Mouse (Mus musculus): ENCODE measurements around the gene Slc26a6. TPM values are rescaled to one million over a fixed set of nuclear protein-coding genes. Genes with fewer than 3 reads are reported as not detected.

Gene Slc26a6
- polyA plus RNA-seq, 1 experiment = 10.1 TPM

- TF ChIP-seq CTCF (IDR thresholded peaks at IDR 0.05; ENCODE audit: borderline replicate concordance, insufficient read depth, low read length) (no peak), POLR2A (IDR thresholded peaks at IDR 0.05; ENCODE audit: low read depth, low read length) (no peak)
- Histone ChIP-seq H3K4me1 (ENCODE audit: control insufficient read depth, insufficient read depth, low read length) (peaks cover 24% of the 10 kb centered on the region), H3K4me3 (ENCODE audit: insufficient read depth, low read length) (no peak overlapping the region), H3K27ac (ENCODE audit: insufficient read depth, low read length) (peak overlapping the region; percentile 95)
Measured at GRCm38 (mm10) chr9:108949231-108949966, 96.3 kb downstream of the Slc26a6 start.

GRCm38 (mm10) chr9:108949967-108950728 lies 97.1 kb downstream of the Slc26a6 start:
- H3K4me3 ChIP-seq (ENCODE audit: insufficient read depth, low read length) = no peak overlapping the region
- TF ChIP-seq CTCF (IDR thresholded peaks at IDR 0.05; ENCODE audit: borderline replicate concordance, insufficient read depth, low read length) (no peak), POLR2A (IDR thresholded peaks at IDR 0.05; ENCODE audit: low read depth, low read length) (no peak)
- peaks cover 24% of the 10 kb centered on the region for H3K4me1 ChIP-seq (ENCODE audit: control insufficient read depth, insufficient read depth, low read length)
- peak overlapping the region; percentile 95 for H3K27ac ChIP-seq (ENCODE audit: insufficient read depth, low read length)

GRCm38 (mm10) chr9:108953081-108953636 lies 100.1 kb downstream of the Slc26a6 start, which contains the start of gene Col7a1:
Gene Col7a1 (plus strand): TSS chr9:108953586.
- peaks cover 26% of the 10 kb centered on the region for H3K4me1 ChIP-seq (ENCODE audit: control insufficient read depth, insufficient read depth, low read length)
- peak; percentile 85; the same call in 1 of the 2 replicates for TF ChIP-seq POLR2A (IDR thresholded peaks at IDR 0.05; ENCODE audit: low read depth, low read length)
- TF ChIP-seq CTCF (IDR thresholded peaks at IDR 0.05; ENCODE audit: borderline replicate concordance, insufficient read depth, low read length) = no peak
- peak within 1 kb of the TSS; percentile 62 for H3K4me3 ChIP-seq (ENCODE audit: insufficient read depth, low read length)
- peak within 1 kb of the TSS; percentile 44 for H3K27ac ChIP-seq (ENCODE audit: insufficient read depth, low read length)

- Histone ChIP-seq H3K4me3 (ENCODE audit: insufficient read depth, low read length) (no peak overlapping the region), H3K27ac (ENCODE audit: insufficient read depth, low read length) (no peak overlapping the region), H3K4me1 (ENCODE audit: control insufficient read depth, insufficient read depth, low read length) (peaks cover 14% of the 10 kb centered on the region)
- no peak for TF ChIP-seq CTCF (IDR thresholded peaks at IDR 0.05; ENCODE audit: borderline replicate concordance, insufficient read depth, low read length)
- no peak for TF ChIP-seq POLR2A (IDR thresholded peaks at IDR 0.05; ENCODE audit: low read depth, low read length)
Measured at GRCm38 (mm10) chr9:108955241-108955640, 102.2 kb downstream of the Slc26a6 start.

- no peak overlapping the region for H3K4me3 ChIP-seq (ENCODE audit: insufficient read depth, low read length)
- TF ChIP-seq POLR2A (IDR thresholded peaks at IDR 0.05; ENCODE audit: low read depth, low read length) (no peak), CTCF (IDR thresholded peaks at IDR 0.05; ENCODE audit: borderline replicate concordance, insufficient read depth, low read length) (no peak)
- peaks cover 12% of the 10 kb centered on the region for H3K4me1 ChIP-seq (ENCODE audit: control insufficient read depth, insufficient read depth, low read length)
- H3K27ac ChIP-seq (ENCODE audit: insufficient read depth, low read length) = no peak overlapping the region
Measured at GRCm38 (mm10) chr9:108955846-108956245, 102.8 kb downstream of the Slc26a6 start.

Other genes with a start within 250 kb of the Slc26a6 start
- 65.9 and 73.9 TPM in 2 replicates for gene Arih2, start 203.9 kb upstream of the Slc26a6 start, polyA plus RNA-seq (2011; ENCODE audit: insufficient read length, low read depth, missing spikeins)
- 35.0 and 36.6 TPM in 2 replicates for gene Slc25a20, start 191.2 kb upstream of the Slc26a6 start, polyA plus RNA-seq (2011; ENCODE audit: insufficient read length, low read depth, missing spikeins)
- 61.9 and 78.8 TPM in 2 replicates for gene Prkar2a, start 164.0 kb upstream of the Slc26a6 start, polyA plus RNA-seq (2011; ENCODE audit: insufficient read length, low read depth, missing spikeins)
- 83.0 and 93.8 TPM in 2 replicates for gene Ip6k2, start 69.5 kb upstream of the Slc26a6 start, polyA plus RNA-seq (2011; ENCODE audit: insufficient read length, low read depth, missing spikeins)
- gene Nckipsd, start 44.9 kb upstream of the Slc26a6 start, polyA plus RNA-seq (2011; ENCODE audit: insufficient read length, low read depth, missing spikeins) = 7.6 and 8.7 TPM in 2 replicates
- 0.23 and 0.42 TPM in 2 replicates for gene Celsr3, start 27.0 kb upstream of the Slc26a6 start, polyA plus RNA-seq (2011; ENCODE audit: insufficient read length, low read depth, missing spikeins)
- gene Tmem89, start 61.3 kb downstream of the Slc26a6 start, polyA plus RNA-seq (2011; ENCODE audit: insufficient read length, low read depth, missing spikeins) = not detected in 2 replicates
- 165 and 176 TPM in 2 replicates for gene Uqcrc1, start 83.3 kb downstream of the Slc26a6 start, polyA plus RNA-seq (2011; ENCODE audit: insufficient read length, low read depth, missing spikeins)
- 48.8 and 70.7 TPM in 2 replicates for gene Col7a1, start 100.3 kb downstream of the Slc26a6 start, polyA plus RNA-seq (2011; ENCODE audit: insufficient read length, low read depth, missing spikeins)
- gene Ucn2, start 132.7 kb downstream of the Slc26a6 start, polyA plus RNA-seq (2011; ENCODE audit: insufficient read length, low read depth, missing spikeins) = 1.7 and 1.9 TPM in 2 replicates
- gene Pfkfb4, start 138.5 kb downstream of the Slc26a6 start, polyA plus RNA-seq (2011; ENCODE audit: insufficient read length, low read depth, missing spikeins) = 6.0 and 7.1 TPM in 2 replicates
- gene Shisa5, start 185.3 kb downstream of the Slc26a6 start, polyA plus RNA-seq (2011; ENCODE audit: insufficient read length, low read depth, missing spikeins) = 230 and 252 TPM in 2 replicates
- 8.2 and 12.8 TPM in 2 replicates for gene Trex1, start 206.5 kb downstream of the Slc26a6 start, polyA plus RNA-seq (2011; ENCODE audit: insufficient read length, low read depth, missing spikeins)
- gene Atrip, start 220.8 kb downstream of the Slc26a6 start, polyA plus RNA-seq (2011; ENCODE audit: insufficient read length, low read depth, missing spikeins) = 12.5 and 13.0 TPM in 2 replicates
- 4.6 TPM in 2 replicates for gene Ccdc51, start 229.2 kb downstream of the Slc26a6 start, polyA plus RNA-seq (2011; ENCODE audit: insufficient read length, low read depth, missing spikeins)
- 411 and 552 TPM in 2 replicates for gene Tma7, start 229.3 kb downstream of the Slc26a6 start, polyA plus RNA-seq (2011; ENCODE audit: insufficient read length, low read depth, missing spikeins)
- 8.0 and 12.0 TPM in 2 replicates for gene Plxnb1, start 242.1 kb downstream of the Slc26a6 start, polyA plus RNA-seq (2011; ENCODE audit: insufficient read length, low read depth, missing spikeins)